Mouse (Mus musculus) liver, embryonic 14.5 days (tissue): ENCODE measurements around the gene Armc8.

ENCODE experiments used
- CTCF ChIP-seq: IDR thresholded peaks from 2 replicates; pipeline ENCODE4 v1.5.1; 2016; ENCODE audit warnings: antibody characterized with exemption, low read depth, control low read depth
- EP300 ChIP-seq: IDR thresholded peaks from 2 replicates; pipeline ENCODE4 v1.6.1; 2016; ENCODE audit warnings: antibody characterized with exemption, low read depth

GRCm38 (mm10) chr9:99435619-99436181 lies 133.0 kb downstream of the Armc8 start:
- no peak for TF ChIP-seq CTCF
- no peak for TF ChIP-seq EP300
